Mouse (Mus musculus) heart, postnatal 36 days (tissue): Measurements from ENCODE around the gene Gpc6. TPM values are rescaled to one million over a fixed set of nuclear protein-coding genes. Genes with fewer than 3 reads are reported as not detected.
A peak's percentile ranks its signal among the peaks of the same experiment; 100 is the strongest.

ENCODE experiments used
- DNase-seq, 2 experiments: peaks; one replicate each; pipeline ENCODE4 v3.0.0; 2021 to 2022
- intact Hi-C: fragments of 180-260 bp; cut with DNase I; formaldehyde crosslinking; loops from one replicate; pipeline ENCODE4 v1.15.1; 2025
- total RNA-seq, 2 experiments: library from RNA; stranded (reverse); gene quantifications; 2 replicates each; pipeline ENCODE4 v1.2.3; 2021

Gpc6 gene
- total RNA-seq, 2 experiments from 2014 or later: 11.4 to 11.5 TPM

DNA sequence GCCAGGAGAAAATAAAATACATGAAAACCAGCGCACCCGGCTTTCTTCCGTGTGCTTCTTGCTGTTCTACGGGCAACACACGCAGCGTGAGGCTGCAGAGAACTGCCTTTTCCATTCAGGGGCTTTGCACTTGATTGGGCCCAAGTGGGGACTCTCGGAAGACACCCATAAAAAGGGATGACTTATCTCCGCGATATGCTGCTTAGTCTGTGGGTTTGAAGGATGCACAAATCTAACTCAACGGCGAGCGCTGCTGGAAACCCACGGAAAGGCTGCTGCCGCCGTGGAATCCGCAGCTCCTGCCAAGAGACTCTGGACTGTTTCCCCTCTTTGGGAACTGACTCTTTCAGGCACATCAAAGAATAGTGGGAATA, 970.4 kb downstream of the Gpc6 start:
- peak in 1 of 2 experiments; percentile 19 for DNase-seq
- intact Hi-C loops: no loop called here

DNA sequence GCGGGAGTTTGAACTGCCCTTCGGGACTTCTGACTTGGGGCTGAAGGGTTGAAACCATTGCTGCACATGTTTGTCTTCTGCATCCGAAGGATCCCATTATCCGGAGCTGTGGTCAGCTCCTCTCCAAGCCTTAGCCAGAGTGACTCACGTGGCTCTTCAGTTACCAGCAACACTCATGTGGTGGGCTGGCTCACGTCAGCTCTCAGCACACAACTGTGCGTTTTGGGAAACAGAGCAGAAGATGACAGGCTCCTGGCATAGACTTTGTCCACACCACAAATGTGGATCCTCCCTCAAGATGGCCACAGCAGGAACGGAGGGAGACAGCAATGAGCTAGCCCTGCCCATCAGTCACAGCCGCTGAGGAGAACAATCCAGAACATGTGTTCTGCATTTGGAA, 979.2 kb downstream of the Gpc6 start:
- peak in 1 of 2 experiments; percentile 11 for DNase-seq
- intact Hi-C loops: no loop called here

DNA sequence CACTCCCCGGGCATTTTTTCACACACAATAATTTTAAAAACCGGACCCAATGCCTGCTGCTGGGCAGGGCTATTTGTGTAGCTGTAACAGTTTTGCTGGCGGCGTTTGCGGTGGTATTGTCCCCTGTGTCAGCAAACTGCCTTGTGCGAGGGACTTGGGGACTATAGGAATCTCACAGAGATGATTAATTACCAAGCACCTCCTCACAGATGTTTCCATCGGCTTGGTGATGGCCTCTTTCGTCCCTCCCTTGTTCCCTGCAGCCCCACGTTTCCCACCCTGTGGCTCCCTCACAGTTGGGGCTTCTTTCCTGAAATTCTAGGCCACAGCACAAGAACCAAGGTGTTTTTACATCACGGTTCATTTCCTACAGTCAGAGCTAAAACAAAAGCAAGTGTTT, 980.6 kb downstream of the Gpc6 start:
- DNase-seq: no peak
- intact Hi-C loops: no loop called here

DNA sequence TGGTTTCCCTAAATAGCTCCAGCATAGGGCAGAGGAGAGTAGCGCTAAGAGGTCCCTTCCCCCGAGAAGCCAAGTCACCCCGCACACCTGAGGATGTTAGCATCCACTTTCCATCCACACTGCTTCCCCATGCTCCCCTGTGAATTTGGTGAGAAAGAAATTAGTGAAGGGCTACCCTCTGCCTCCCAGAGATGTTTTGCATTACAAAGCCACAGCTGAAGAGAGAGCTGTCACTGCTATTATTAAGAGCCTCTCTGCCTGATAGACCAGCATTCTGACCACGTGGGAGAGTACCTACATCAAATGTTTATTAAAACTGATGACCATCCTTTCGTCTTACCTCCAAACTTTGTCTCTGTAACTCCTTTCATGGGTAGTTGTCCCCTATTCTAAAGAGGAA, 981.2 kb downstream of the Gpc6 start:
- intact Hi-C loops: no loop called here

DNA sequence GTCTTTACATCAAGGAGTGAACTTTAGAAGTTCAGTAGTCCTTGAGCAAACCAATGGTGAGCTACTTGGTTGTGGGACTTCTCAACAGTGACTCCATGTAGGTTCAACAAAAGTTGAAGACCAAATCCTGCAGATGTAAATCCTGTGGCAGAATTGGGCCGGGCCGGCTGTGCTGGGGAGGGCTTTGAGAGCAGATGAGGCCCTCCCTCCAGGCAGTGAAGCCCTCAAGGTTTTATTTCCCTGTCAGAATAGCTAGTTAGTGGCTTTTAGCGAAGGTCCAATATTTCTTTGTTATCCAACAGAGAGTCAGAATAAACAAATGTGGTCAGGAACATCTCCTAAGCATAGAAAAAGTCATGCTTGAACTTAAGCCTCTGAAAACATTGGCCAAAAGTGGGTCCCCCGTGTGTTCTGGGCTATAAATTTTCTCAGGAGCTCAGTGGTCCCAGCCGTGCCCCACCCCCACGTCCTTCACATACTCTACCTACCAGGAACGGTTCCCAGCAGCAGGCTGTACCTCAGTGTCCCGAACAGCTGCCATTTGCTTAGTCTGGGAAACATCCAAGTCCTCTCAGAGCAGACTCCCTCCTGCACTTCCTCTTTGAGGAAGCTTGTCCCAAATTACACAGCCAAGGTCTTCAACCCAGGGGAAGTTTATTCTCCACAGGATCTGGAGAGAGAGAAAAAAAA, 983.3 kb downstream of the Gpc6 start:
- DNase-seq: peak; percentile 47 to 50
- intact Hi-C loops: loop anchor here (2.0 kb wide), 1 partner anchor 22 kb away; no protein-coding TSS in a partner anchor

More for the DNA sequence above, 981.2 kb downstream of the Gpc6 start:
- no peak for DNase-seq

DNA sequence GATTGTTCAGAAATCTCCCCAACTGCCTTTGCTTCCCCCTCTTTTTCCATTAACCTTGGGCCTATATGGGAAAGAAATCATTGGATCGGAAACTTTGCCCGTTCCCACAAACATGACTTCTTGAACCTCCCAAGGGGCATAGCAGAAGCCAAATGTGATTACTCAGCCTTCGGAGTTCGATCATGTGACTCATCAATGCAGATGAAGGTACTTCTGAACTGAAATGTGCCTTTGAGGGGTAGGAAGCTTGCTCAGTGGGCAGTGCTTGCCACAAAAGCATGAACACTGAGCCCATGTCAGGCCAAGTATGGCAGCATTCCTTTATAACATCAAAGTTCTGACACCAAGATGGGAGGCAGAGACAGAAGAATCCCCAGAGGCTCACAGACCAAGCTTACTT, 983.9 kb downstream of the Gpc6 start:
- intact Hi-C loops: loop anchor here (2.0 kb wide), 1 partner anchor 22 kb away; no protein-coding TSS in a partner anchor
- peak; percentile 33 to 51 for DNase-seq

DNA sequence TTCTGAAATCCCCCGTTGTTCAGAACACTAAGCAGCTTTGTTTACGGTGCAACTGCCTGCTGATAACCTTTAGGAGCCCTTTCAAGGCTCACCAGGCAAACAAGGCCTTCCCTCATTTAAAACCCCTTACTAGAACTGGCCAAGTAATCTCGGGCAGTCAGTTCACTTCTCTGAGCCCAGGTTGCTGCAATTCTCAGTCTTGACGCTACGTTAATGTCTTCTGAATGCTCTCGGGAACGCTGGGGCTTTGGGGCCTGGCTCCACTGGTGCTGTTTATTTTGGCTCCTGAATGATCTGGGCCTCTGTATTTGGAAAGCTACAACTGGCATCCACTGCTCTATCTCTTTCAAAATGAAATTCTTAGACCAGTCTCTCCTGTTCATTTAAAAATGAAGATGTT, 985.2 kb downstream of the Gpc6 start:
- intact Hi-C loops: no loop called here
- peak in 1 of 2 experiments; percentile 16 for DNase-seq

DNA sequence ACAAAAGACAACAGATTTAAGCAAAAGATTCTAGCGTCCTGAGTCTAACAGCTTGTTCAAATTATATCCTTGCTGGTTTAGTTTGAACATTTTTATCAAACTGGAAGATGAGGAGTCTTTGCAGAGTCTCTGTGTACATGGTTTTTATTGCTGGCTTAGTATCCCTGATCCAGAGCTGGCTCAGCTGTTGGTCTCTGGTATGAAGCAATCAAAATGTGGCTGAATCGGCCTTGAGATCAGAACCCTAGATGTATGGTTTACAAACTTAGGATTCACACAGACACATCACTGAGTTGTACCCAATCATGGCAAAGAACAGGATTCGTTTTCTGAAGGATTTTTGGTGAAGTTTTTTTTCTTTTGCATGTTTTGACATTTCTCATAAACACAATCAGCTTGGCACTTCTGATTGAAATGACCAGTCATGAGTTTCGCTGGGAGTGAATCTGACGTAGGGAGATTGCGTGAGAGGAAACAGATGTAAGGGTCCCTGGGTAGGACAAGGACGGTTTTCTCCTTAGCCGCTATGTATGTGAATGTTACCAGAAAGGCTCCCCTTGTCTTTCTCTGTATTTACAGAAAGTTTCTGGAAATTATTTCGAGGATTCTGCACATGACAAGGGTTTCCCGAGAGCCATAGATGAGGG, 987.6 kb downstream of the Gpc6 start:
- no peak for DNase-seq
- intact Hi-C loops: no loop called here

DNA sequence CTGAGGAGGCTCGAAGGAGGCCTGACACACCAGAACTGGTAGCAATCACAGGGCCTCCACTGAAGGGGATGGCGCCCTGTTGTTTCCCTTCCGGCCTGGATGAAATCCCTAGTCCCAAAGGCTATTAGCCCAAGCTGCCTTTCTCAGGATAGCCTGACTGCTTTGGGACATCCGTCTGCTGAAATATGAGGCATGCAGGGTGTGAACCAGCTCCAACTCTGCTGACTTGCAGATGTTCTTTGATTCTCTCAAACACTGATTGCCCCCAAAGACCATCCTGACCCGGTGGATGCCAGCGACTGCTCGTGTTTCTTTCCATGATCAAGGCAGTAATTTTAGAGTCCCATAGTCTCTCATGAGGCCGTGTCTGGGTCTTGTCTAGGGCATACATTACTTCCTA, 991.5 kb downstream of the Gpc6 start:
- no peak for DNase-seq
- intact Hi-C loops: no loop called here

DNA sequence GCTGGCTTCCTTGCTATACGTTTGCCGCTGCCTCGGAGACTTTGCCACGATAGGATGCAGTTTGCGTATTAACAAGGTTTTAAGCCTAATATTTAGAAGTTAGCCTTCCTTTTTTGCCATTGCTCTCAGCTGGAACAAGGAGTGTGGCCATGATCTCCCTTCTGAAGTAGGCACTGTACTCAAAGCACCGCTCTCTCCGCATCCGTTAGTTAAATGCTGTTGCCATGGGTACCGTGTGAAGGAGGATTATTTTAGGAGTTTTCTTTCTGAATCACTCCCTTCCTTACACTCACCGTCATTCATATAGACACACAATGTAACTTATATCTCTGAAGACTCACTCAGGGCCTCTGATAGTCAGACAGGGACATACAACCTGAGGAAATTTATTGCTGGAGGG, 993.6 kb downstream of the Gpc6 start:
- DNase-seq: no peak
- intact Hi-C loops: no loop called here

DNA sequence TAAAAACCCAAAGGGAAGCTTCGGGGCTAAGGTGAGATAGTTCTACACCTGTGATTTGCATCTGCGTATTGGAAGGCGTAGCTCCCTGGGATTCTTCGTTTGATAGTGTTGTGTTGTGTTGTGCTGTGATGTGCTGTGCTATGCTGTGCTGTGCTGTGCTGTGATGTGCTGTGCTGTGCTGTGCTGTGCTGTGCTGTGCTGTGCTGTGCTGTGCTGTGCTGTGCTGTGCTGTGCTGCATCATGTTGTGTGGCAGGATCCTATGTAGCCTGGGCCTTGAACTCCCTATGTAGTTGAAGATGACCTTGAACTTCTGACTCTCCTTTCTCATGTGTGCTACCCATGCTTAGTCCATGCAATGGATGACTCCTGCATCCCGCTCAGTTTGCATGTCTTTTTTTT, 994.5 kb downstream of the Gpc6 start:
- intact Hi-C loops: no loop called here
- DNase-seq: no peak

DNA sequence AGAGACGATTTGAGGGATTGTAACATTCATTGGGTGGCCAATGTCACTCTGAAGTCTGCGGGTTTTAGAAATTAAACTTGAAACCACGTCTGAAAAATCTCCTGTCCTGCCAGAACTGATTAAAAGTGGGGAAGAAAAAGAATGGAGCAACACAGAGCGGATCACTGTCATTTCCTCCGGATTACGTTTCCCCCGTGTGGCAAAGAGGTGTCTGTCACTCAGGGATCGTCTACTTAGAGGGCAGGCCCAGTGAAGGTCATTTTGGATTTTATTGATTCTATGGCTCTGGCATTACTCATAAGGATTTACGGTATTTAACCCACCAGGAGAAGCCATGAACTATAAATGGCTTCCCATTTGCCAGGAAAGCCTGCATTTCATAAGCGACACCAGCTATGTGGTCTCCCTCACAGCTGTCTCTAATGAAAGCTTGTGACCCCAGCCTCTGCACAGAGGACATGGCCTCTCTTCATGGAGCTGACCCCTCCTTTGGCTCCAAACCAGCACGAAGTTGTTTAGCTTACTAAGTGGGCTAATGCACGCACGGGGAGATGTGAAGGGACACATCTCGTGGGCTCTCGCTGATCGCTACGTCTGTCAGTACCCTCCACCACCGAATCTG, 996.4 kb downstream of the Gpc6 start:
- DNase-seq: no peak
- intact Hi-C loops: no loop called here

DNA sequence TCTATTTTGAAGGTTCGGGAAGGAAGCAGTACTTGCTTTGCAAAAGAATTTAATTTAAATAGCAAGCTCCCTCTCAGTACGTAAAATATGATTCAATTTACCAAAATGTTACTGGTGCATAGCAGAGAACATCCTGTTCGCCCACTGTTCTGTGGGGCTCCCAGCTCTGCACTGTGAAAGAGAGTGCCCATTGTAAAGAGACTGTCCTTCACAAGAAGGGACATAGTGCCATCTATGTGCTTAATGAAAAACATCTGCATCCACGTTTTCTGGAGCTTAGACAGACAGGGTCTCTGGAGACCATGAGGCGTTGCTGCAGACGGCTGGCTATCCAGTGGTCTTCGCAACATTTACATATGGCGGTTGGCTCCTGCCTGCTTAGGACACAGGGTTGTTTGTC, 998.6 kb downstream of the Gpc6 start:
- intact Hi-C loops: no loop called here
- DNase-seq: no peak

DNA sequence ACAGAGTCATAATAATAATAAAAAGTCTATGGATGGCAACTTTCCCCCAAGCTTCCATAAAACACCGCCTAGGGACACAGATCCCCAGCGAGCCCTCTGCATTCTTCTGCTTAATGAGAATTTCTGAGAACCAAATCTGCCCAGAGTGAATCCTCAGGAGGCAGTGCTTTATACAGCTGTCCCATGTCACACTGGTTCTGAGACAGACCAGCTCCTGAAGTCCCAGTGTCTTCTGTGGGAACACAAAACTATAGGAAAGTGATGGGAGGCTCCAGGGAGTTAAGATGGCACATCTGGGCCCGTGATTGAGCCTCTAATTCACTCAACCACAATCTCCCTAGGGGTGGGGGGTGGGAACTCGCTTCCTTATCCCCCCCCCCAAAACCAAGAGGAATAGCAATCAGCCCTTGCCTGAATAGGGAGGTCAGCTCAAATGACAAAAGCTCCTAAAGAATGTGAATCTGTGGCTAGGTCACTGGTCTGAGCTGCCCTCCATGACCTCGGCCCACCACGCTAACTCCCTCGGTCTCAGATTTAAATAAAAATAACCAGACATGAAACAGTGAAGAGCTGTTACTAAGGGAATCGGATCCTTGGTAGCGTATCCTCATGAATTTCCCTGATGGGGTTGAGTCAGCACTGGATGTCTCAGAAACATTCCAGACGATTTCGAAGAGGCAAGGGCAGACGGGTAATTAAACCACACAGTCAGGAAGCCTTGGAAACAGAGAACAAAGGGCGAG, 1005.2 kb downstream of the Gpc6 start:
- intact Hi-C loops: loop anchor here (2.0 to 10.0 kb wide), 2 partner anchors 21 to 555 kb away; no protein-coding TSS in a partner anchor
- peak in 1 of 2 experiments; percentile 23 for DNase-seq

DNA sequence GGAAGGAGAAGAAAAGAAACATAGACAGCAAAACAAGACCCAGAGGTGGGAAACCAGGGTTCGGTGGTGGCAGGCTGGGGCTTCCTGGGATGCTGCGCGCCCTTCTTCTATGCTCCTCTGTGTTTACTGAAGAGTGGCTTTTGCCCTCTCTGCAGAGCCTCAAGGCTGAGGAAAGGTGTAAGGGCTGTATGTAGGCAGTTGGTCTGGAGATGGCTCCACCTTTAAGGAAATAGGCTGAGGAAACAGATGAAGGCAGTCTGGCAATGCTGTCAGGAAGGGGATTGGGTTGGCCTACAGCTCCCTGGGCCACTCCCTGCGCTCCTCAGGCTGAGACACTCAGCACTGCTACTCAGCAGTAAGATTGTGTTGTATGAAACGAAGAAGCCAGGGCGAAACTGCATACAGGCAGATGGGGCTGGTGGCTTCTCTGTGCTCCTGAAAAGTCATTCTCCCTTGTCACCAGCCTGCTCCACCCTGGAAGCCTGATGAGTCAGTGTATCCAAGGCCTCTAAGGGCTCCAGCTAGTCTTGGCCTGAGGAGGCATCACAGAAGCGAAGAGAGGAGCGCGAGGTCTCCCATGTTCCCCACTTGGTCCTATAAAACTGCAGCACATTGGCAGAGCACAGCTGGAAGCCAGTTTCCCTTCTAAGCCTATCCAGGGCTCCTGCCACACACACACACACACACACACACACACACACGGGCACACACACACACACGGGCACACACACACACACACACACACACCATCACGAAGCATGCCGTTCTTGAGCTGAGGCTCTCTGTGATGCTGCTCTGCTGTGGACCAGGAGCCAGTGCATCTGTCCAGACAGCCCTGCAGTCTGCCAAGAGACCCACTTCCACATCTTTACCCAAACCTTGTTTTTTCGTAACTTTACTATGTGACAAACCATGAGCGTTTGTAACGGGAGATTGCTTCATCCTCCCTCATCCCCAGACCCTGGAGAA, 1006.0 kb downstream of the Gpc6 start:
- intact Hi-C loops: loop anchor here (2.0 to 10.0 kb wide), 2 partner anchors 22 to 556 kb away; no protein-coding TSS in a partner anchor
- DNase-seq: peak; percentile 20 to 24

DNA sequence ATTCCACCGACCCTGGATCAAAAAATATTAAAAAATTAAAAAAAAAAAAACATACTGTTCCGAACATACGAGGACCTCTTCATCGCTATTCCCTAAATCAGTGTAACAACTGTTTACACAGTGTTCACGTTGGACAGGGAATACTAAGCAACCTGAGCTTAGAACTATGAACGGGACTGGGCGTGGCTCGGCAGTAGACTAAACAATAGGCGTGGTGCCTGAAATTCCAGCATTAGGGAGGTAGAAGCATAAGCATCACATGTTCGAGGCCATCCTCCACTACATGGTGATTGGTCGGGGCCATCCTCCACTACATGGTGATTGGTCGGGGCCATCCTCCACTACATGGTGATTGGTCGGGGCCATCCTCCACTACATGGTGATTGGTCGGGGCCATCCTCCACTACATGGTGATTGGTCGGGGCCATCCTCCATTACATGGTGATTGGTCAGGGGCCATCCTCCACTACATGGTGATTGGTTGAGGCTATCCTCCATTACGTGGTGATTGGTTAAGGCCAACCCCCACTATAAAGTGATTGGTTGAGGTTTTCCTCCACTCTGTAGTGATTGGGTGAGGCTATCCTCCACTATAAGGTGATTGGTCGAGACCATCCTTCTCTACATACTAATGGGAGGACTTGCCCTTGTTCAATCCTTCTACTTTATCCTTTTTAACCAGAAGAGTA, 1007.2 kb downstream of the Gpc6 start:
- no peak for DNase-seq
- intact Hi-C loops: loop anchor here (10.0 kb wide), 1 partner anchor 558 kb away; no protein-coding TSS in a partner anchor

DNA sequence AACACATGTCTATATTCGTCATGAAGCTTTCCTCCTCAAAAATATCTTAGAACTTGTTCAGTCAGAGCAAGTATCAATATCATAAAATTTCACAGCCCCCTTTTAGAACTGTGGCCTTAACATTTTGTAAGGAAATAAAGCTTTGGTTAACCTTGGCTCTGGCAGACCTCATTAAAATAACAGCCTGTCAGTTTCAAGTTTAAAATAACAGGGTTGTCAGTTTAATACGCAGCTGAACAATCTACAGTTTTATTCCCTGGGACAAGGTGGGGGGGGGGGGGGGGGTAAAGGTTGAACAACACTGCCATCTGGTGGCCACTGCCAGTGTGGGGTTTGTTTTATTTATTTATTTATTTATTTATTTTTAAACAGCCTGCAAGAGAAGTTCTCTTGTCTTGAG, 1013.4 kb downstream of the Gpc6 start:
- intact Hi-C loops: loop anchor here (5.0 to 10.0 kb wide), 4 partner anchors 256 to 1381 kb away; partner anchors contain the start of gene Gpc6
- peak; percentile 52 to 58 for DNase-seq

DNA sequence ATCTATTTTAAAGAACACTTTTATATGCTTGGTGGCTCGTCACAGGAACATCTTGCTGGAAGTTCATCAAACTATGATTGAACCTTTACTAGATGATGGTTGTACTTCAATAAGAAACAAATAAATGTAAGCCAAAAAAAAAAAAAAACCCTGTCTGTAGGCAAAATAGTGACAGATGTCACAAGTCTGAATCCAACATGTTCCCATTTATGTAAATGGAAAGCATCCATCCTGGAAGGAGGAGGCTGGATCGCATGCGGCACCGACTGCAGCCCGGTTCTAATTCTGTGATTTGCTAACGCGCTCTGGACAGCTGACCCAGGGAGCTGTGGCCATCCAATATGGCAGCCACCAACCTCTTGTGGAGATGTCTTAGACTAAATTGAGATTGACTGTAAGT, 1014.4 kb downstream of the Gpc6 start:
- intact Hi-C loops: loop anchor here (5.0 to 10.0 kb wide), 4 partner anchors 257 to 1382 kb away; partner anchors contain the start of gene Gpc6
- no peak for DNase-seq

DNA sequence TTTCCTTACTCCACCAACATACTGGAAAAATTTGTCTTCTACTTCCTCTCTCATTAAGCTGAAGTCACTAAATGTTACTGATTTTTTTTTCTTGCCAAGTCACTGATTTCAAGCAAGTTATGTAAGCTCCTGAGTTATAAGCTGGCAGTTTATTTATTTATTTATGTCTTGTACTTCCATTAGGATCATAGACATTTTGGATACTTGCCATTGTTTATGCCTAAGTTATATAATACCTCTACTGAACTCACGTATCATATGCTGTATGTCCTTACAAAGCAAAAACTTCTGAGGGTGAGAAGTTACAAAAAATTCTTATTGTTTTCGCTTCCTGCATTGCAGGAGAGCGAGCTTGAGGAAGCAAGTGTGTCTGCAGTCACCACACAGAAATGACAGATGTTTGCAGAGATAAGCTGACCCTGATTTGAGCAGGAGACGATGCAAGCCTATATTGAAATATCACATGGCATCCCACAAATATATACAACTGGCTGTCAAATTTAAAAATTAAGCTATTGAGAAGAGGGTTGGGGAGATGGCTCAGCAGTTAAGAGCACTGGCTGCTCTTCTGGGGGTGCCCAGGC, 1020.9 kb downstream of the Gpc6 start:
- intact Hi-C loops: no loop called here
- DNase-seq: no peak
